Mouse (Mus musculus): ENCODE results near the gene Gyg.

DNA sequence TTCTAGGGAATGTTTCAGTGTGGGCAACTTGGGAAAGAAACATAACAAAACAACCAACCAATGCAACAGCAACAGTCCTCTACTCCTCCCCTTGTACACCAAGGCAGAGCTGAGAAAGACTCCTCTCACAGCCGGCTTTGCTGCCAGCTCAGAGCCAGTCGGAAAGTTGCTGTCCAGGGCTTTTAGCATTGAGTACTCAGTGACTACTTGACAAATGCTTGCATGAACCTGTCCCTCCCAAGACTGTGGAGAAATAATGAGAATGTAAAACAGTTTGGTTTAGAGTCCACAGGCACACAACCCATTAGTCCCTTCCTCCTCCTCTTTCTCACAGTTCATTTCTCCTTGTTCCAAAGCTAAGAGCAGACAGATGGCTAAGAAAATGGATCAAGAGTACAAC lies 10.7 kb downstream of the Gyg start:
- TF ChIP-seq CTCF (IDR thresholded peaks at IDR 0.05; ENCODE audit: borderline replicate concordance, control insufficient read depth, extremely low read depth, insufficient read depth, low read length, poor library complexity) (no peak), POLR2A (IDR thresholded peaks at IDR 0.05; ENCODE audit: control insufficient read depth, extremely low read depth, insufficient read depth, low read length, poor library complexity) (no peak)

Data from thymus, adult 2 months (tissue).